Mouse (Mus musculus): ENCODE data around the gene Cdyl2.

- no peak for TF ChIP-seq POLR2A (IDR thresholded peaks at IDR 0.05; ENCODE audit: insufficient read depth, low read length)
- TF ChIP-seq CTCF (IDR thresholded peaks at IDR 0.05; ENCODE audit: low read depth, low read length), result no peak
- TF ChIP-seq EP300 (IDR thresholded peaks at IDR 0.05; ENCODE audit: insufficient read depth, low read depth, low read length), result no peak
Observed at GRCm38 (mm10) chr8:116542842-116543241, 189.9 kb downstream of the Cdyl2 start.
